In genomic region chr4:119762171-119762570, GRCm38 (mm10) we compare ENCODE assay signal across 25 mouse cellular contexts. TPM values are rescaled to one million over a fixed set of nuclear protein-coding genes. Genes with fewer than 3 reads are reported as not detected.
DNase-seq lines count a peak whose midpoint lies in the region; TF ChIP-seq lines count a peak whose summit lies in the region.
"Had no signal": no experiment of that assay in that cellular context is flagged by ENCODE, and none has a peak within 500 bp of the region (broad histone marks: within the 10 kb centered on the region; RNA-seq: fewer than 3 reads in every experiment).

No protein-coding gene starts in this region.

- no peak overlapping the region for H3K4me3 ChIP-seq in cerebellum, adult 2 months (replicated peaks; ENCODE audit: insufficient read depth, low read depth, low read length)
- H3K4me3 ChIP-seq: embryonic facial prominence, embryonic 12.5 days; heart, embryonic 13.5 days; hindbrain, embryonic 10.5 days; hindbrain, embryonic 15.5 days; limb, embryonic 13.5 days; lung, embryonic 15.5 days; midbrain, embryonic 10.5 days; midbrain, embryonic 15.5 days; neural tube, embryonic 15.5 days had no signal

- peak overlapping the region; percentile 88 for H3K27ac ChIP-seq in cerebellum, adult 2 months (ENCODE audit: insufficient read depth, low read length)
- H3K27ac ChIP-seq: embryonic facial prominence, embryonic 12.5 days; heart, embryonic 13.5 days; hindbrain, embryonic 10.5 days; hindbrain, embryonic 15.5 days; limb, embryonic 13.5 days; lung, embryonic 15.5 days; midbrain, embryonic 10.5 days; midbrain, embryonic 15.5 days; neural tube, embryonic 15.5 days had no signal

- peak; percentile 51 for DNase-seq in cerebellum, adult 18-20 months
- DNase-seq in cerebellum, postnatal 14 days = no peak
- peak; percentile 48 for DNase-seq in heart, adult 11 months
- DNase-seq in heart, postnatal 25 days (ENCODE audit: low spot score) = no peak
- peak; percentile 60 to 71 for DNase-seq in cerebellum, adult 2 months
- DNase-seq in cerebellum, postnatal 10 days = peak; percentile 28 to 35
- DNase-seq in yolk sac, embryonic 10.5 days (ENCODE audit: low spot score) = no peak
- DNase-seq: adrenal gland, postnatal 25 days; embryo, embryonic 11 days; heart, postnatal 10 days; kidney, adult 2 months; kidney, postnatal 36 days; retina, postnatal 1 day; right cerebral cortex, postnatal 25 days; spleen, adult 18-20 months; thymus, postnatal 14 days had no signal

- intact Hi-C loops in heart, postnatal 25 days (cut with DNase I) = no loop called here

- no peak for TF ChIP-seq POLR2A in cerebellum, adult 2 months (IDR thresholded peaks at IDR 0.05; ENCODE audit: borderline replicate concordance, insufficient read depth, low read length)

- WGBS in cerebellum, adult 2 months = 19% methylated on average over 2 of the region's 2 CpGs

- H3K27me3 ChIP-seq in cerebellum, adult 2 months (ENCODE audit: control insufficient read depth, insufficient read depth, low read length) = no peaks in the 10 kb centered on the region
- H3K27me3 ChIP-seq: embryonic facial prominence, embryonic 12.5 days; heart, embryonic 13.5 days; hindbrain, embryonic 15.5 days; limb, embryonic 13.5 days; lung, embryonic 15.5 days; midbrain, embryonic 15.5 days; neural tube, embryonic 15.5 days had no signal

- no peak for TF ChIP-seq CTCF in cerebellum, adult 2 months (IDR thresholded peaks at IDR 0.05; ENCODE audit: borderline replicate concordance, insufficient read depth, low read depth, low read length)

- peaks cover 37% of the 10 kb centered on the region for H3K4me1 ChIP-seq in cerebellum, adult 2 months (ENCODE audit: control insufficient read depth, insufficient read depth, low read length)
- H3K4me1 ChIP-seq: embryonic facial prominence, embryonic 12.5 days; heart, embryonic 13.5 days; hindbrain, embryonic 10.5 days; hindbrain, embryonic 15.5 days; limb, embryonic 13.5 days; midbrain, embryonic 10.5 days; midbrain, embryonic 15.5 days; neural tube, embryonic 15.5 days had no signal

RNA-seq across cellular contexts. Expression of gene Hivep3, which starts 28.6 kb away (rescaled TPM):
- 1 to 10 TPM; 5.1 to 5.2 TPM for total RNA-seq in heart, postnatal 25 days (2021)
- polyA plus RNA-seq in cerebellum, adult 2 months (2012; rRNA removed) = 36.7 and 36.8 TPM in 2 replicates

Comparison
In these comparisons a context has a peak if more than half of its experiments do, and no peak if none do; other contexts are left out.
1. DNase-seq: peak in cerebellum, adult 18-20 months (2 of 2), heart, adult 11 months (single experiment), cerebellum, adult 2 months (2 of 2) and cerebellum, postnatal 10 days (2 of 2); none in cerebellum, postnatal 14 days (0 of 2), heart, postnatal 25 days (single experiment) and yolk sac, embryonic 10.5 days (single experiment).